Mouse (Mus musculus) ES-Bruce4 (cell line): Measurements from ENCODE around the gene Pdik1l. TPM values are rescaled to one million over a fixed set of nuclear protein-coding genes. Genes with fewer than 3 reads are reported as not detected.

Experiments used
- H3K27ac ChIP-seq: 2 replicates; pipeline ENCODE4 v1.5.1; 2012; ENCODE audit warnings: low read length, inconsistent platforms; ENCODE audit not compliant: insufficient read depth
- H3K27me3 ChIP-seq: 2 replicates; pipeline ENCODE4 v1.6.1; 2012; ENCODE audit warnings: mild to moderate bottlenecking, low read length, inconsistent platforms; ENCODE audit not compliant: control insufficient read depth, poor library complexity, insufficient read depth, severe bottlenecking
- H3K36me3 ChIP-seq: 2 replicates; pipeline ENCODE4 v1.6.1; 2012; ENCODE audit warnings: inconsistent platforms, mild to moderate bottlenecking, low read length, moderate library complexity; ENCODE audit not compliant: control insufficient read depth, poor library complexity, insufficient read depth, severe bottlenecking
- H3K4me1 ChIP-seq: one replicate; pipeline ENCODE4 v1.8.1; 2011; ENCODE audit warnings: low read length; ENCODE audit not compliant: control insufficient read depth, insufficient read depth
- H3K4me3 ChIP-seq: 2 replicates; pipeline ENCODE4 v1.5.1; 2011; ENCODE audit warnings: low read depth, mild to moderate bottlenecking, low read length
- H3K9ac ChIP-seq: 2 replicates; pipeline ENCODE4 v1.6.1; 2012; ENCODE audit warnings: low read depth, mild to moderate bottlenecking, inconsistent platforms; ENCODE audit not compliant: poor library complexity, severe bottlenecking
- H3K9me3 ChIP-seq: replicated peaks from 2 replicates; pipeline ENCODE4 v1.6.1; 2012; ENCODE audit warnings: mild to moderate bottlenecking, low read length, inconsistent platforms; ENCODE audit not compliant: control insufficient read depth, poor library complexity, insufficient read depth, severe bottlenecking
- CTCF ChIP-seq: IDR thresholded peaks from one replicate; pipeline ENCODE4 v1.8.1; 2011; ENCODE audit warnings: low read depth, low read length
- EP300 ChIP-seq: IDR thresholded peaks from 2 replicates; pipeline ENCODE4 v1.6.1; 2011; ENCODE audit warnings: low read depth, low read length; ENCODE audit not compliant: insufficient read depth
- POLR2A ChIP-seq: IDR thresholded peaks from one replicate; pipeline ENCODE4 v1.8.1; 2011; ENCODE audit warnings: low read length; ENCODE audit not compliant: insufficient read depth
- polyA plus RNA-seq: library from polyadenylated mRNA; stranded (reverse); fragments of >200 nt; gene quantifications from 2 replicates; pipeline ENCODE4 v1.2.4, GENCODE M21; 2011; ENCODE audit warnings: low read depth; ENCODE audit not compliant: missing spikeins, insufficient read depth, insufficient read length

Gene Pdik1l
- polyA plus RNA-seq, 1 experiment: 14.1 TPM

DNA sequence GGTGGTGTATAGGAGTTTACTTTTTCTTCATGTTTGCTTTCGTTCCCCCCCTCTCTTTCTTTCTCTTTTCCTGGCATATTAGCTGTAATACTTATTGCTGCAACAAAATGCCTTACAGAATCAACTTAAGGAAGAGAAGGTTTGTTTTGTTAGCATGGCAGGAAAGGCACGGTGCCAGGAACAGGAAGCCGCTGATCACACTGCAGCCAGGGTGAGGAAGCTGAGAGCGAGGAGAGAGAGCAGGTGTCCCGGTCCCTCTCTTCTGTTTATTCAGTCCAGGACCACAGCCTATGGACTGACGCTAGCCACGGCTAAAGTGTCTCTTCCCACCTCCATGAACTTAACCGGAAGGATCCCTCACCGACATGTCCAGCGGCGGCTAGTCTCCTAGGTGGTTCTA lies 29.3 kb downstream of the Pdik1l start:
- H3K36me3 ChIP-seq: no peaks in the 10 kb centered on the region
- TF ChIP-seq POLR2A: no peak
- no peak for TF ChIP-seq CTCF
- no peak for TF ChIP-seq EP300
- H3K4me1 ChIP-seq: peaks cover 11% of the 10 kb centered on the region
- no peak overlapping the region for H3K4me3 ChIP-seq
- no peak overlapping the region for H3K27ac ChIP-seq
- H3K9me3 ChIP-seq: no peaks in the 10 kb centered on the region
- H3K9ac ChIP-seq: no peak overlapping the region
- no peaks in the 10 kb centered on the region for H3K27me3 ChIP-seq

GRCm38 (mm10) chr4:134257198-134258009 lies 30.3 kb downstream of the Pdik1l start:
- Histone ChIP-seq H3K27me3 (no peaks in the 10 kb centered on the region), H3K9me3 (no peaks in the 10 kb centered on the region), H3K4me3 (no peak overlapping the region), H3K4me1 (peaks cover 11% of the 10 kb centered on the region), H3K27ac (no peak overlapping the region), H3K36me3 (no peaks in the 10 kb centered on the region), H3K9ac (no peak overlapping the region)
- TF ChIP-seq EP300 (0 out of 2 replicates have a peak, but pooled peaks have one; percentile 9), CTCF (no peak)

DNA sequence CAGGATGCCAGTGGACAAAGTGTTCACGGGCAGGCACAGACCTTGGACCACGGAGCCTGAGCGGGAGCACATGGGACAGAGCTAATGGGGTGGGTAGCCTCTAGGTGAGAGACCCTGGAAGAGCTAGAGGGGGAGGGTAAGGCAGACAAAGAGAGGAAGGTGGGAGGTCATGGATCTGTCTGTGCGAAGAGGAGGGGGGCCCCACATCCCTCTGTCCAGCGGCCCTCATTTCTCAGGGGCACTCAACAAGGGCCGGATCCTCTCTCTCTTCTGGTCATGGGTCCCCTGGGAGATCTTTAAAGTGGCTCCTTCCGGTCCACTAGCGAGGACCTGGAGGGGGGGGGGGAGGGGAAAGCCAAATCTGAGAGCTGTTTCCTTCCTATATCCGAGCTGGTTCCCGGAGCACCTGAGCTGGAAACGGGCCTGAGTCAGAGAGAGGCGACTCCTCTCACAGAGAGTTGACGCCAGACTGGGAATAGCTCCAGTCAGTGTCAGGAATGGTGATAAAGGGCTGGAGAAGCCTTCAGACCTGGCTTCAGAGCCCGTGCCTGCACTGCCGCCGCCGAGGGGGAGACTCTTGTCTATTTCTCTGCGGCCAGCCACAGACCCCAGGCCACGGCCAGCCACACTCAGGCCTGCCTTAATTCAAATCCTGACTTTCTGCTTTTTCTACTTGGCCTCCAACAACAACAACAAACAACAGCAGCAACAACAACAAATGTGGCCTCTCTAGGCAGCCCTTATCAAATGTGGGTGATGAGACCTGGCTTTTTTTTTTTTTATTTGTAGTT lies 31.1 kb downstream of the Pdik1l start:
- TF ChIP-seq POLR2A (no peak), EP300 (no peak), CTCF (no peak)
- Histone ChIP-seq H3K27me3 (no peaks in the 10 kb centered on the region), H3K9me3 (no peaks in the 10 kb centered on the region), H3K9ac (no peak overlapping the region; the same call in 1 of the 2 replicates), H3K4me1 (peaks cover 11% of the 10 kb centered on the region), H3K27ac (no peak overlapping the region), H3K36me3 (no peaks in the 10 kb centered on the region), H3K4me3 (no peak overlapping the region)

DNA sequence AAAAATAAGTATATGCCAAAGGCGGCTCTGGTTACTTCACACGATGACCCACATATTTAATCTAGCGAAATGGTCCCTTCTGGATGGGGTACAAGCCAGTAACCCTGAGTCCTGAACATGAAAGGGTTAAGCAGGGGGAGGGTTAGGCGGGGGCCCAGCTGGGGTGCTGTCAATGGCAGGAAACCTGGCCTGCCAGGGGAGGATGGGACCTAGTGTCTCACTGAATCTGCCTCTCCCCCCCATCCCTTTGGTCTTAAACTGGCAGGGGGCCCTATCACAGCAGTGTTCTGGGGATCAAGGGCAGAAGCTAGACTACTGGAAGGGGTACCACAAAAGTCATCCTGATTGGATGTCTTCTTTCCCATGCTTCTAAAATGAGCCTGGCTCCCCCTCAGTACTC lies 31.8 kb downstream of the Pdik1l start:
- Histone ChIP-seq H3K4me1 (peaks cover 11% of the 10 kb centered on the region), H3K4me3 (no peak overlapping the region), H3K27me3 (peaks cover 4% of the 10 kb centered on the region; the same call in 1 of the 2 replicates), H3K36me3 (no peaks in the 10 kb centered on the region), H3K9me3 (no peaks in the 10 kb centered on the region), H3K27ac (no peak overlapping the region), H3K9ac (no peak overlapping the region)
- TF ChIP-seq CTCF (no peak), EP300 (no peak), POLR2A (no peak)

DNA sequence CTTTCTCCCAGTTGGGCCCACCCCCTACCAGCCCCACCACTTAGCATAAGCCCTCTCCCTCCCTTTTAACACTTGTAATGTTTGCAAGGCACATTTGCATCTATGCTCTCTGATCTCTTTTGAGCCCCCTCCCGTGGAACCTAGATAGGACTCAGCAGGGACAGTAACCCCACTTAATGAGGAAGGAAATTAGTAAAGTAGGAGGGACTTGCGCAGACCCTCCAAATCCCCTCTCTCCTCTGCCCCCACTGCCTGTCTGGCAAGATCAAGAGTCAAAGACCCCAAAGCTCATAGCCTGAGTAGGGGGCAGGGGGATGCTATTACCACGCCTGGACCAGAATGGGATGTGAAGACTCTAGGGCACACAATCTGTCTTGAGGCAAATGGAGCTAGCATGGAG lies 32.9 kb downstream of the Pdik1l start:
- no peaks in the 10 kb centered on the region for H3K36me3 ChIP-seq
- H3K9ac ChIP-seq: no peak overlapping the region
- H3K9me3 ChIP-seq: no peaks in the 10 kb centered on the region
- H3K4me1 ChIP-seq: peaks cover 11% of the 10 kb centered on the region
- H3K4me3 ChIP-seq: no peak overlapping the region
- H3K27ac ChIP-seq: no peak overlapping the region
- no peak for TF ChIP-seq POLR2A
- TF ChIP-seq EP300: no peak
- peaks cover 9% of the 10 kb centered on the region for H3K27me3 ChIP-seq

DNA sequence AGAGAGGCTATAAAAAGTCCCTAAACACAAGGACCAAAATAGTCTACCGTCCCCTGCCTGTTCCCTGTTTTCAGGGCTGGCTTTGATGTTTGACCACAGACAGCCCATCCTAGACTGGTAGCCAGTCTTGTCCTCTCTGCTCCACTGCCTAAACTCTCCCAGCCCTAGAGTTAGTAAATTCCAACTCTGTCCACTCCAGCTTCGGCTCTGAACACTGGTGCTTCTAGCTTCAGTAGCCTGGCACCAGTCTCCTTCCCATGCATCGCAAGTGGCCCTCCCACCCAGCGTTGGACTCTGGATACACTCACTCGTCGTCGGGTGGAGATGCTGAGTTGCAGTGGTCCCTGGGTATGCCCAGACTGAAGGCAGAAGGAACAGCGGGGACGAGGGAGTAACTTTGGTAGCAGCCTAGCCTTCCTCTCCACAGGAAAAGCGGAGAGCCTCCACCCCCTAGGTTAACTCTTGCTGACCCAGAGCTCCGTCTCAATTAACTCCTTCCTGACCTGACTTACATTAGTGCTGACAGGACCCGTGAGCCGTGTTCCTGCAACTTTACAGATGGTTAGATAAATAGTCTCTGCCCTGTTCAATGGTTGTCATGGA lies 33.9 kb downstream of the Pdik1l start, which contains the start of gene Grrp1:
Gene Grrp1, minus strand, starts transcription at position 385 of the 603 bp plus-strand sequence.
- H3K27ac ChIP-seq: no peak within 1 kb of the TSS

More for the DNA sequence above, 33.9 kb downstream of the Pdik1l start, which contains the start of gene Grrp1:
- Histone ChIP-seq H3K4me1 (peaks cover 11% of the 10 kb centered on the region), H3K36me3 (no peaks in the 10 kb centered on the region), H3K27me3 (peaks cover 9% of the 10 kb centered on the region), H3K4me3 (no peak within 1 kb of the TSS), H3K9me3 (no peaks in the 10 kb centered on the region), H3K9ac (no peak within 1 kb of the TSS)
- TF ChIP-seq CTCF: no peak
- TF ChIP-seq EP300: no peak
- TF ChIP-seq POLR2A: no peak
